Mouse (Mus musculus) heart, postnatal 0 days (tissue): ENCODE data around the gene Galnt14.

Experiments
- CTCF ChIP-seq: IDR thresholded peaks from 2 replicates; pipeline ENCODE4 v1.5.1; 2016; ENCODE audit warnings: antibody characterized with exemption, control low read depth, low read depth
- EP300 ChIP-seq: IDR thresholded peaks from 2 replicates; pipeline ENCODE4 v1.6.1; 2016; ENCODE audit warnings: antibody characterized with exemption, low read depth

DNA sequence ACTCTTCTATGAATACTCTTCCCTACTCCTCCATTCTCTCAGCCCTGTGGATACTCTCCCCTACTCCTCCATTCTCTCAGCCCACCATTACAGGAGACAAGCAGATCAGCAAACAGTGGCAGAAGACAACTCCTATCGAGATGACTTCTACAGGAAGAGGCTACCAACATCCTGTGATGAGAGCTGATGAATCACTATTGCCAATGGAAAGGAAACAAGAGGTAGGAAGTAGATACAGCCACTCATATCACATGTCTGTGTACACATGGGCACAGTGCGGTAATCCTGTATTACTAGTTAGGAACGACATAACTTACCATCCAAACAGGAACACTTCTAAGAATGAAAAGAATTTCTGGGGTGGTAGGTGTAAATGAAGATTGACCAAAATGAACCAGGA lies 53.9 kb downstream of the Galnt14 start:
- no peak for TF ChIP-seq CTCF
- TF ChIP-seq EP300 = no peak
